Mouse (Mus musculus) intestine, postnatal 0 days (tissue): ENCODE measurements around the gene Rag1. TPM values are rescaled to one million over a fixed set of nuclear protein-coding genes. Genes with fewer than 3 reads are reported as not detected.
A peak's percentile ranks its signal among the peaks of the same experiment; 100 is the strongest.

ENCODE experiments used
- ATAC-seq: fragments of 200-750 bp; cut with Nextera tagmentation; 2 replicates; pipeline ENCODE4 v1.8.0; 2017; ENCODE audit warnings: mild to moderate bottlenecking, moderate TSS enrichment, moderate library complexity
- H3K27ac ChIP-seq: fragments of 300-500 bp; sonication (generic); 2 replicates; pipeline ENCODE4 v1.5.1; 2014; ENCODE audit warnings: mild to moderate bottlenecking, low read depth, low read length, moderate library complexity
- H3K27me3 ChIP-seq: fragments of 300-500 bp; sonication (generic); replicated peaks from 2 replicates; pipeline ENCODE4 v1.6.1; 2014; ENCODE audit warnings: low read length, mixed read lengths; ENCODE audit not compliant: control insufficient read depth, insufficient read depth
- H3K36me3 ChIP-seq: fragments of 300-500 bp; sonication (generic); 2 replicates; pipeline ENCODE4 v1.6.1; 2014; ENCODE audit warnings: mild to moderate bottlenecking, moderate library complexity; ENCODE audit not compliant: control insufficient read depth, insufficient read depth
- H3K4me1 ChIP-seq: fragments of 300-500 bp; sonication (generic); replicated peaks from 2 replicates; pipeline ENCODE4 v1.6.1; 2014; ENCODE audit warnings: antibody characterized with exemption, low read length, mixed read lengths; ENCODE audit not compliant: control insufficient read depth, insufficient read depth
- H3K4me2 ChIP-seq: fragments of 300-500 bp; sonication (generic); replicated peaks from 2 replicates; pipeline ENCODE4 v1.6.1; 2014; ENCODE audit warnings: low read depth, mild to moderate bottlenecking, moderate library complexity
- H3K4me3 ChIP-seq: fragments of 300-500 bp; sonication (generic); 2 replicates; pipeline ENCODE4 v1.5.1; 2014; ENCODE audit warnings: low read depth, low read length
- H3K9ac ChIP-seq: fragments of 300-500 bp; sonication (generic); 2 replicates; pipeline ENCODE4 v1.6.1; 2014; ENCODE audit warnings: mild to moderate bottlenecking, low read depth, low read length
- H3K9me3 ChIP-seq: fragments of 300-500 bp; sonication (generic); 2 replicates; pipeline ENCODE4 v1.6.1; 2016; ENCODE audit warnings: mixed run types; ENCODE audit not compliant: control insufficient read depth
- CTCF ChIP-seq: sonication (generic); IDR thresholded peaks from 2 replicates; pipeline ENCODE4 v1.5.1; 2016; ENCODE audit warnings: low read depth, mild to moderate bottlenecking, control low read depth, antibody characterized with exemption, moderate library complexity
- WGBS: fragments of 180-500 bp; shearing (Covaris S2); extraction: QIAGEN DNeasy Blood & Tissue Kit; methylation state at CpG from one replicate; pipeline ENCODE4 v1.1.7; 2014; 5-methylcytosine and 5-hydroxymethylcytosine counted together
- polyA plus RNA-seq: library from polyadenylated mRNA; unstranded; fragments of >200 nt; fragmentation: Nextera tagmentation; extraction: Ambion mirVana; gene quantifications from 2 replicates; pipeline ENCODE4 v1.2.1, GENCODE M21; 2015

Rag1 gene
- polyA plus RNA-seq, 1 experiment from 2014 or later = not detected

- no peak for TF ChIP-seq CTCF
- Histone ChIP-seq H3K9me3 (no peaks in the 10 kb centered on the region), H3K9ac (no peak overlapping the region), H3K4me3 (no peak overlapping the region), H3K27ac (no peak overlapping the region), H3K4me1 (no peaks in the 10 kb centered on the region), H3K27me3 (no peaks in the 10 kb centered on the region), H3K4me2 (no peak overlapping the region), H3K36me3 (no peaks in the 10 kb centered on the region)
- 86% methylated on average over 3 of the region's 3 CpGs for WGBS
- no peak for ATAC-seq
Observed at GRCm38 (mm10) chr2:101610861-101611260, 38.4 kb downstream of the Rag1 start.

GRCm38 (mm10) chr2:101608232-101608894 lies 40.9 kb downstream of the Rag1 start:
- Histone ChIP-seq H3K4me2 (no peak overlapping the region), H3K9me3 (no peaks in the 10 kb centered on the region), H3K4me1 (no peaks in the 10 kb centered on the region), H3K36me3 (no peaks in the 10 kb centered on the region), H3K9ac (no peak overlapping the region), H3K27me3 (no peaks in the 10 kb centered on the region), H3K27ac (no peak overlapping the region), H3K4me3 (no peak overlapping the region)
- WGBS = 77% methylated on average over 7 of the region's 7 CpGs
- no peak for TF ChIP-seq CTCF
- ATAC-seq = no peak

GRCm38 (mm10) chr2:101603099-101603498 lies 46.2 kb downstream of the Rag1 start:
- no peak for ATAC-seq
- no peak overlapping the region for H3K9ac ChIP-seq
- H3K27me3 ChIP-seq = no peaks in the 10 kb centered on the region
- no peak overlapping the region for H3K4me2 ChIP-seq
- no peaks in the 10 kb centered on the region for H3K4me1 ChIP-seq
- H3K27ac ChIP-seq = no peak overlapping the region
- no peaks in the 10 kb centered on the region for H3K36me3 ChIP-seq
- TF ChIP-seq CTCF = no peak
- H3K9me3 ChIP-seq = 0 out of 2 replicates have a peak, but pooled peaks cover 3% of the 10 kb centered on the region
- WGBS = 81% methylated on average over 1 of the region's 1 CpGs
- no peak overlapping the region for H3K4me3 ChIP-seq

GRCm38 (mm10) chr2:101600703-101601102 lies 48.6 kb downstream of the Rag1 start:
- no peak for ATAC-seq
- Histone ChIP-seq H3K9ac (no peak overlapping the region), H3K9me3 (0 out of 2 replicates have a peak, but pooled peaks cover 3% of the 10 kb centered on the region), H3K27ac (no peak overlapping the region), H3K4me2 (no peak overlapping the region), H3K4me3 (no peak overlapping the region), H3K4me1 (no peaks in the 10 kb centered on the region), H3K27me3 (no peaks in the 10 kb centered on the region), H3K36me3 (no peaks in the 10 kb centered on the region)
- TF ChIP-seq CTCF = no peak
- 49% methylated on average over 8 of the region's 8 CpGs for WGBS

- no peak overlapping the region for H3K4me2 ChIP-seq
Observed at GRCm38 (mm10) chr2:101598190-101599181, 50.8 kb downstream of the Rag1 start.

GRCm38 (mm10) chr2:101597186-101597585 lies 52.1 kb downstream of the Rag1 start:
- H3K9me3 ChIP-seq = no peaks in the 10 kb centered on the region
- TF ChIP-seq CTCF = peak; percentile 65
- no peaks in the 10 kb centered on the region for H3K27me3 ChIP-seq
- H3K4me2 ChIP-seq = no peak overlapping the region
- ATAC-seq = no peak
- H3K4me3 ChIP-seq = no peak overlapping the region
- no peak overlapping the region for H3K27ac ChIP-seq
- H3K4me1 ChIP-seq = no peaks in the 10 kb centered on the region
- no peak overlapping the region for H3K9ac ChIP-seq
- H3K36me3 ChIP-seq = no peaks in the 10 kb centered on the region

More at GRCm38 (mm10) chr2:101598190-101599181, 50.8 kb downstream of the Rag1 start:
- no peak for ATAC-seq
- WGBS = 79% methylated on average over 13 of the region's 13 CpGs
- no peaks in the 10 kb centered on the region for H3K36me3 ChIP-seq
- H3K9ac ChIP-seq = no peak overlapping the region
- no peaks in the 10 kb centered on the region for H3K4me1 ChIP-seq
- H3K27me3 ChIP-seq = no peaks in the 10 kb centered on the region
- H3K27ac ChIP-seq = no peak overlapping the region
- 0 out of 2 replicates have a peak, but pooled peaks cover 3% of the 10 kb centered on the region for H3K9me3 ChIP-seq
- no peak for TF ChIP-seq CTCF
- H3K4me3 ChIP-seq = no peak overlapping the region
